Mouse (Mus musculus): ENCODE data around the gene Crmp1. TPM values are rescaled to one million over a fixed set of nuclear protein-coding genes. Genes with fewer than 3 reads are reported as not detected.

Crmp1 gene
- polyA plus RNA-seq, 1 experiment from 2014 or later = 8.5 TPM

- peaks cover 70% of the 10 kb centered on the region for H3K27me3 ChIP-seq (ENCODE audit: control insufficient read depth, insufficient read depth, low read length)
- H3K36me3 ChIP-seq (ENCODE audit: control insufficient read depth, insufficient read depth, low read length) = no peaks in the 10 kb centered on the region
- H3K27ac ChIP-seq (replicated peaks in 1 of 2; ENCODE audit: control insufficient read depth in 1 of 2, insufficient read depth in 1 of 2, low read depth in 2 of 2, low read length in 2 of 2) = peak overlapping the region in 1 of 2 experiments; percentile 1; a peak in 1 of 4 replicates
- WGBS = 1% methylated on average over 33 of the region's 37 CpGs
- H3K4me2 ChIP-seq (ENCODE audit: low read length) = peak overlapping the region; percentile 70
- H3K9ac ChIP-seq (ENCODE audit: low read length) = peak overlapping the region; percentile 52
- H3K4me1 ChIP-seq (ENCODE audit: control insufficient read depth in 2 of 2, insufficient read depth in 2 of 2, low read length in 2 of 2) = peaks cover 3 to 12% of the 10 kb centered on the region in 2 experiments; a peak in 3 of 4 replicates
- H3K4me3 ChIP-seq (ENCODE audit: control insufficient read depth in 1 of 2, insufficient read depth in 1 of 2, low read depth in 1 of 2, low read length in 2 of 2) = peak overlapping the region; percentile 44 to 46
- ATAC-seq (ENCODE audit: insufficient number of reproducible peaks, insufficient read depth, low FRiP score, low read depth) = no peak
- no peaks in the 10 kb centered on the region for H3K9me3 ChIP-seq (ENCODE audit: control insufficient read depth, low read length)
Measured at GRCm38 (mm10) chr5:37246138-37246910, 4.6 kb downstream of the Crmp1 start.

GRCm38 (mm10) chr5:37247456-37247855, 5.7 kb downstream of the Crmp1 start:
- no peaks in the 10 kb centered on the region for H3K36me3 ChIP-seq (ENCODE audit: control insufficient read depth, insufficient read depth, low read length)
- no peaks in the 10 kb centered on the region for H3K9me3 ChIP-seq (ENCODE audit: control insufficient read depth, low read length)
- no peak for ATAC-seq (ENCODE audit: insufficient number of reproducible peaks, insufficient read depth, low FRiP score, low read depth)
- WGBS = 27% methylated on average over 4 of the region's 4 CpGs
- no peak overlapping the region for H3K4me2 ChIP-seq (ENCODE audit: low read length)
- peaks cover 58% of the 10 kb centered on the region for H3K27me3 ChIP-seq (ENCODE audit: control insufficient read depth, insufficient read depth, low read length)
- H3K4me1 ChIP-seq (ENCODE audit: control insufficient read depth in 2 of 2, insufficient read depth in 2 of 2, low read length in 2 of 2) = peaks cover 3% of the 10 kb centered on the region in 2 experiments; a peak in 2 of 4 replicates
- H3K9ac ChIP-seq (ENCODE audit: low read length) = no peak overlapping the region
- no peak overlapping the region for H3K4me3 ChIP-seq (ENCODE audit: control insufficient read depth in 1 of 2, insufficient read depth in 1 of 2, low read depth in 1 of 2, low read length in 2 of 2)
- H3K27ac ChIP-seq (replicated peaks in 1 of 2; ENCODE audit: control insufficient read depth in 1 of 2, insufficient read depth in 1 of 2, low read depth in 2 of 2, low read length in 2 of 2) = no peak overlapping the region

DNA sequence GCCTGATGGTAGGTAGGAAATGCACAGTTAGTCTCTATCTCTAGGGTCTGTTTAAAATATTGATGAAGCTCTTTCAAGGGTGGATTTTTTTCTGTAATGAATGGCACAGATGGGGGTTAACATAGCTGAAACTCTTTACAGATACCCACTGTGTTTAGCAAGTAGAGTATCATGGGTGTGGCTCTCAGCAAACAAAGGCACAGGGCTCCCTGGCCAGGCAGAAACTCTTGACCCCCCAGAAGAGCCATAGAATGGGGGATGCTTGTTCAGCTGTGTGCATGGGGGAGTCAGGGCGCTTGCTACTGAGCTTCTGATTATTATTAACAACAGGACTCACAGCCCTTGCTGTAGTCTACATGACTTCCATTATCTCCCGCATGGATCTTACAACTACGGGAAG, 7.1 kb downstream of the Crmp1 start:
- Histone ChIP-seq H3K9ac (ENCODE audit: low read length) (no peak overlapping the region), H3K4me1 (ENCODE audit: control insufficient read depth in 2 of 2, insufficient read depth in 2 of 2, low read length in 2 of 2) (peaks cover 3% of the 10 kb centered on the region in 2 experiments; a peak in 1 of 4 replicates), H3K4me2 (ENCODE audit: low read length) (no peak overlapping the region), H3K27ac (replicated peaks in 1 of 2; ENCODE audit: control insufficient read depth in 1 of 2, insufficient read depth in 1 of 2, low read depth in 2 of 2, low read length in 2 of 2) (no peak overlapping the region), H3K9me3 (ENCODE audit: control insufficient read depth, low read length) (no peaks in the 10 kb centered on the region), H3K4me3 (ENCODE audit: control insufficient read depth in 1 of 2, insufficient read depth in 1 of 2, low read depth in 1 of 2, low read length in 2 of 2) (no peak overlapping the region), H3K27me3 (ENCODE audit: control insufficient read depth, insufficient read depth, low read length) (peaks cover 44% of the 10 kb centered on the region), H3K36me3 (ENCODE audit: control insufficient read depth, insufficient read depth, low read length) (no peaks in the 10 kb centered on the region)
- WGBS = 66% methylated on average over 3 of the region's 3 CpGs
- no peak for ATAC-seq (ENCODE audit: insufficient number of reproducible peaks, insufficient read depth, low FRiP score, low read depth)

GRCm38 (mm10) chr5:37251596-37251995, 9.9 kb downstream of the Crmp1 start:
- no peak for ATAC-seq (ENCODE audit: insufficient number of reproducible peaks, insufficient read depth, low FRiP score, low read depth)
- Histone ChIP-seq H3K27me3 (ENCODE audit: control insufficient read depth, insufficient read depth, low read length) (peaks cover 17% of the 10 kb centered on the region), H3K4me2 (ENCODE audit: low read length) (no peak overlapping the region), H3K4me1 (ENCODE audit: control insufficient read depth in 2 of 2, insufficient read depth in 2 of 2, low read length in 2 of 2) (no peaks in the 10 kb centered on the region), H3K9ac (ENCODE audit: low read length) (no peak overlapping the region), H3K4me3 (ENCODE audit: control insufficient read depth in 1 of 2, insufficient read depth in 1 of 2, low read depth in 1 of 2, low read length in 2 of 2) (no peak overlapping the region), H3K9me3 (ENCODE audit: control insufficient read depth, low read length) (no peaks in the 10 kb centered on the region), H3K27ac (replicated peaks in 1 of 2; ENCODE audit: control insufficient read depth in 1 of 2, insufficient read depth in 1 of 2, low read depth in 2 of 2, low read length in 2 of 2) (no peak overlapping the region), H3K36me3 (ENCODE audit: control insufficient read depth, insufficient read depth, low read length) (no peaks in the 10 kb centered on the region)
- WGBS = 47% methylated on average over 3 of the region's 3 CpGs

DNA sequence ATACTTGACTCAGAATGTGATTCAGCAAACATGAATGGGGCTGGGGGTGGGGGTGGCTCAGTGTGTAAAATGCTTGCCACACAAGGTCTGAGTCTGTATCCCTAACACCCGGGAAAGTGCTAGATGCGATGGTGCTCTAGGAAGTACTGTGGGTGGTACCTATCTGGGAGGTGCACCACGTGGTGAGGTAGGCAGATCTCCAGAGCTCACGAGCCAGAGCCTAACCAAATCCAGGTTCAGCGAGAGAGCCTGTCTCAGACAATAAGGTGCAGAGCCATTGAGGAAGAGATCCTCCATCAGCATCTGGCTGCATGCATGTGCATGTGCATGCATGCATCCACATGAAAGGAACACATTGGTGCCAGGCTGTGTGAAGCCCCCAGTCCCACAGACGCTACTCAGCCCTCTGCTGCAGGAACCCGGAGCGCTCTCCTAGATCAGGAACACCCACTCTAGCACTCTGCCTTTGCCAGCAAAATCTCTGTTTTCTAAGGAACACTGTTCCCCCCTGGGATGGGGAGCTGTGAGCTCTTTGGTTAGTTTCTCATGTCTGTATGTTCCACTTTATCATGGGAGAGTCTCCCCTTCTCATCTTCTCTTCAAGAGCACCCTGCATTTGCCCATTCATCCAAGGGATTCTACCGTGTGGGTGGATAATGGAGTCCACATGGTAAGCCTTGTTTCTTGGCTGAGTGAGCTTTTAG, 10.5 kb downstream of the Crmp1 start:
- no peak for ATAC-seq (ENCODE audit: insufficient number of reproducible peaks, insufficient read depth, low FRiP score, low read depth)
- Histone ChIP-seq H3K27me3 (ENCODE audit: control insufficient read depth, insufficient read depth, low read length) (peaks cover 12% of the 10 kb centered on the region), H3K4me2 (ENCODE audit: low read length) (no peak overlapping the region), H3K27ac (replicated peaks in 1 of 2; ENCODE audit: control insufficient read depth in 1 of 2, insufficient read depth in 1 of 2, low read depth in 2 of 2, low read length in 2 of 2) (no peak overlapping the region), H3K9me3 (ENCODE audit: control insufficient read depth, low read length) (no peaks in the 10 kb centered on the region), H3K4me1 (ENCODE audit: control insufficient read depth in 2 of 2, insufficient read depth in 2 of 2, low read length in 2 of 2) (no peaks in the 10 kb centered on the region), H3K4me3 (ENCODE audit: control insufficient read depth in 1 of 2, insufficient read depth in 1 of 2, low read depth in 1 of 2, low read length in 2 of 2) (no peak overlapping the region), H3K9ac (ENCODE audit: low read length) (no peak overlapping the region), H3K36me3 (ENCODE audit: control insufficient read depth, insufficient read depth, low read length) (no peaks in the 10 kb centered on the region)
- 75% methylated on average over 9 of the region's 9 CpGs for WGBS

DNA sequence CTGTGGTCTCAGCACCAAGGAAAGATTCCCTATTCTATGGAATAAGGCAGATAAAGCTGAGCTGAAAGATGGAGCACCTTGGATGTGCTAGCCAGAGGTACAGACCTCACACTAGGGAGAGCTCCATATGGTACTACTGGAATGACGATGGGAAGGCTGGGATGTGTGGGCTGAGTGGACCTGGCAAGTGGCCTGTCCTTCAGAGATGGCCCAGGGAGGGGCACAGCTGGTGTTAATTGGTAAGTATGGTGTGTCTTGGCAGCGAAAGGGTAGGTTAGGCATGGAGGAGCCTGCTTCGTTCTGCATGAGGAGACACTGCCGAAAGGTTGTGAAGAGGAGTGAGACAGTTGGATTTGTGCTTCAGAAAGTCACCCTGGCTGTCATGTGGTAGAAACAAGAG, 12.8 kb downstream of the Crmp1 start:
- WGBS = 62% methylated on average over 4 of the region's 4 CpGs
- H3K4me3 ChIP-seq (ENCODE audit: control insufficient read depth in 1 of 2, insufficient read depth in 1 of 2, low read depth in 1 of 2, low read length in 2 of 2) = no peak overlapping the region
- H3K9ac ChIP-seq (ENCODE audit: low read length) = no peak overlapping the region
- no peak overlapping the region for H3K4me2 ChIP-seq (ENCODE audit: low read length)
- no peak overlapping the region for H3K27ac ChIP-seq (replicated peaks in 1 of 2; ENCODE audit: control insufficient read depth in 1 of 2, insufficient read depth in 1 of 2, low read depth in 2 of 2, low read length in 2 of 2)
- no peaks in the 10 kb centered on the region for H3K36me3 ChIP-seq (ENCODE audit: control insufficient read depth, insufficient read depth, low read length)
- H3K27me3 ChIP-seq (ENCODE audit: control insufficient read depth, insufficient read depth, low read length) = no peaks in the 10 kb centered on the region
- no peaks in the 10 kb centered on the region for H3K4me1 ChIP-seq (ENCODE audit: control insufficient read depth in 2 of 2, insufficient read depth in 2 of 2, low read length in 2 of 2)
- ATAC-seq (ENCODE audit: insufficient number of reproducible peaks, insufficient read depth, low FRiP score, low read depth) = no peak
- no peaks in the 10 kb centered on the region for H3K9me3 ChIP-seq (ENCODE audit: control insufficient read depth, low read length)

GRCm38 (mm10) chr5:37256823-37257222, 15.1 kb downstream of the Crmp1 start:
- no peak overlapping the region for H3K27ac ChIP-seq (replicated peaks in 1 of 2; ENCODE audit: control insufficient read depth in 1 of 2, insufficient read depth in 1 of 2, low read depth in 2 of 2, low read length in 2 of 2)
- no peak overlapping the region for H3K4me2 ChIP-seq (ENCODE audit: low read length)
- no peaks in the 10 kb centered on the region for H3K9me3 ChIP-seq (ENCODE audit: control insufficient read depth, low read length)
- H3K27me3 ChIP-seq (ENCODE audit: control insufficient read depth, insufficient read depth, low read length) = no peaks in the 10 kb centered on the region
- no peak for ATAC-seq (ENCODE audit: insufficient number of reproducible peaks, insufficient read depth, low FRiP score, low read depth)
- WGBS = 44% methylated on average over 7 of the region's 7 CpGs
- H3K9ac ChIP-seq (ENCODE audit: low read length) = no peak overlapping the region
- H3K36me3 ChIP-seq (ENCODE audit: control insufficient read depth, insufficient read depth, low read length) = no peaks in the 10 kb centered on the region
- no peak overlapping the region for H3K4me3 ChIP-seq (ENCODE audit: control insufficient read depth in 1 of 2, insufficient read depth in 1 of 2, low read depth in 1 of 2, low read length in 2 of 2)
- no peaks in the 10 kb centered on the region for H3K4me1 ChIP-seq (ENCODE audit: control insufficient read depth in 2 of 2, insufficient read depth in 2 of 2, low read length in 2 of 2)
